Mouse (Mus musculus): ENCODE measurements around the gene Depp1.
A peak's percentile ranks its signal among the peaks of the same experiment; 100 is the strongest.

GRCm38 (mm10) chr6:116653684-116654454 lies 3.5 kb downstream of the Depp1 start:
- TF ChIP-seq EP300 (IDR thresholded peaks at IDR 0.05; ENCODE audit: low read depth) (no peak), CTCF (IDR thresholded peaks at IDR 0.05; ENCODE audit: low read depth) (peak; percentile 68)

Data from liver, embryonic 14.5 days (tissue).